Mouse (Mus musculus) c-Kit-negative CD71-positive TER-119-positive erythroid progenitor cells, embryonic 14.5 days (primary cell): ENCODE data around the gene Taf6.
A peak's percentile ranks its signal among the peaks of the same experiment; 100 is the strongest.
"Not testable (repeated sequence)": the region's sequence is repeated elsewhere in the genome, so short reads cannot be mapped to it uniquely, and the experiment has no call there.

Experiments used
- DNase-seq: peaks from one replicate; pipeline ENCODE4 v3.0.0-alpha.2; 2013; ENCODE audit warnings: low read depth, low spot score

Taf6 gene

GRCm38 (mm10) chr5:138186950-138187638, at the start of gene Taf6, which contains the start of gene Cnpy4:
Gene Taf6 (minus strand): TSS chr5:138187451.
Gene Cnpy4 (plus strand): TSS chr5:138187485.
- peak; percentile 88 for DNase-seq

GRCm38 (mm10) chr5:138234224-138234623, 47.0 kb upstream of the Taf6 start:
- DNase-seq = no peak

GRCm38 (mm10) chr5:138233778-138234177, 46.5 kb upstream of the Taf6 start:
- DNase-seq = no peak

GRCm38 (mm10) chr5:138229511-138229910, 42.3 kb upstream of the Taf6 start:
- DNase-seq = no peak

- no peak for DNase-seq
Measured at GRCm38 (mm10) chr5:138228026-138228425, 40.8 kb upstream of the Taf6 start.

- DNase-seq = no peak
Measured at GRCm38 (mm10) chr5:138227367-138227766, 40.1 kb upstream of the Taf6 start.

GRCm38 (mm10) chr5:138226491-138226890, 39.2 kb upstream of the Taf6 start:
- DNase-seq = no peak

GRCm38 (mm10) chr5:138225700-138226099, 38.4 kb upstream of the Taf6 start, which contains the start of gene Nxpe5:
Gene Nxpe5 (plus strand): TSS chr5:138225898.
- DNase-seq = no peak

- no peak for DNase-seq
Measured at GRCm38 (mm10) chr5:138223287-138223686, 36.0 kb upstream of the Taf6 start.

- peak; percentile 27 for DNase-seq
Measured at GRCm38 (mm10) chr5:138222111-138222510, 34.9 kb upstream of the Taf6 start.

- no peak for DNase-seq
Measured at GRCm38 (mm10) chr5:138219864-138220263, 32.6 kb upstream of the Taf6 start.

- DNase-seq = not testable (repeated sequence)
Measured at GRCm38 (mm10) chr5:138216632-138217031, 29.4 kb upstream of the Taf6 start.

GRCm38 (mm10) chr5:138207873-138208272, 20.6 kb upstream of the Taf6 start:
- no peak for DNase-seq

- no peak for DNase-seq
Measured at GRCm38 (mm10) chr5:138207253-138207652, 20.0 kb upstream of the Taf6 start.

- no peak for DNase-seq
Measured at GRCm38 (mm10) chr5:138202086-138202485, 14.8 kb upstream of the Taf6 start.

- no peak for DNase-seq
Measured at GRCm38 (mm10) chr5:138199576-138199975, 12.3 kb upstream of the Taf6 start.

- no peak for DNase-seq
Measured at GRCm38 (mm10) chr5:138195463-138195862, 8.2 kb upstream of the Taf6 start.

- DNase-seq = no peak
Measured at GRCm38 (mm10) chr5:138194755-138195345, 7.6 kb upstream of the Taf6 start.

GRCm38 (mm10) chr5:138193771-138194727, 6.8 kb upstream of the Taf6 start, which contains the start of gene Mblac1:
Gene Mblac1 (plus strand): TSS chr5:138194314.
- DNase-seq = peak; percentile 88

GRCm38 (mm10) chr5:138187661-138188306, 533 bp upstream of the Taf6 start:
- DNase-seq = peak; percentile 77

- no peak for DNase-seq
Measured at GRCm38 (mm10) chr5:138173217-138173616, 14.0 kb downstream of the Taf6 start.
